Mouse (Mus musculus) cerebellum, adult 9-10 months (tissue): ENCODE measurements at regions not wholly inside any gene's neighbourhood (a gene's known extent, or its start where the extent isn't known, plus 50 kb on each side); places are given as distances from the start of the nearest gene placed in this dataset.

Source experiments
- DNase-seq: peaks from one replicate; pipeline ENCODE4 v3.0.0; 2022

GRCm38 (mm10) chr3:155246628-155247027, 153.4 kb downstream of the Lrriq3 start:
- no peak for DNase-seq

- DNase-seq, result no peak
Observed at GRCm38 (mm10) chr3:155247124-155247523, 153.9 kb downstream of the Lrriq3 start.

- no peak for DNase-seq
Observed at GRCm38 (mm10) chr3:155247929-155248328, 154.7 kb downstream of the Lrriq3 start.

- DNase-seq, result no peak
Observed at GRCm38 (mm10) chr3:155250904-155251303, 157.7 kb downstream of the Lrriq3 start.

GRCm38 (mm10) chr3:155298206-155298605, 205.0 kb downstream of the Lrriq3 start:
- DNase-seq, result no peak

DNA sequence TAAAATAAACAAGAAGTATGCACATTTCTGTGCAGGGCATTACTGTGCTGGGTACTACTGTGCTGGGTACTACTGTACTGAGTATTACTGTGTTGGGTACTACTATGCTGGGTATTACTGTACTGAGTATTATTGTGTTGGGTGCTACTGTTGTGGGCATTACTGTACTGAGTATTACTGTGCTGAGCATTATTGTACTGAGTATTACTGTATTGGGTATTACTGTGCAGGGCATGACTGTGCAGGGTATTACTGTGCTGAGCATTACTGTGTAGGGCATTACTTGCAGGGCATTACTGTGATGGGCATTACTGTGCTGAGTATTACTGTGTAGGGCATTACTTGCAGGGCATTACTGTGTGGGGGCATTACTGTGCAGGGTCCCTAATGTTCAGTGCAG, 205.5 kb downstream of the Lrriq3 start:
- DNase-seq, result no peak

- DNase-seq, result no peak
Observed at GRCm38 (mm10) chr3:155322322-155322721, 229.1 kb downstream of the Lrriq3 start.

- DNase-seq, result peak; percentile 6
Observed at GRCm38 (mm10) chr3:155329701-155330100, 236.5 kb downstream of the Lrriq3 start.

DNA sequence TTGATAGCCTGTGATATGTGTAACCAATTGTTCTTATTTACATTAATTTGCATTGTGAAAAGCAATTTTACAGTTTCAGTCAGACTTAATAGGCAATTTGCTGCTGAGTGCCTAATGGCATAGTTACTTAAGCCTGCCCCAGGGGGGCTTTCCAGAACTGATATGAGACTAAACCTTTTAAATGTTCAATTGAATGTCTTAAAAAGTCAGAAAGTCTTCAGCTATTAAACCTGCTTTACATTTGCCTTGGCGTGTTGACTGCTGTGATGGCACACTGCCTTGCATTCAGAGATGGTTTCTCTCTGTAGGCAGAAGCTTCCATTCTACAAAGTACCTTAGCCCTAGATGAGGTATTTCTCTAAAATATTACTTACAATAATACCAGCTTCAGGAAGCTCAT, 256.0 kb downstream of the Lrriq3 start:
- no peak for DNase-seq

GRCm38 (mm10) chr3:155351636-155352035, 258.4 kb downstream of the Lrriq3 start:
- no peak for DNase-seq

- no peak for DNase-seq
Observed at GRCm38 (mm10) chr3:155352277-155352802, 259.1 kb downstream of the Lrriq3 start.

GRCm38 (mm10) chr3:155360399-155360798, 267.2 kb downstream of the Lrriq3 start:
- no peak for DNase-seq

- DNase-seq, result no peak
Observed at GRCm38 (mm10) chr3:155370716-155371115, 277.5 kb downstream of the Lrriq3 start.

- no peak for DNase-seq
Observed at GRCm38 (mm10) chr3:155373591-155373990, 280.4 kb downstream of the Lrriq3 start.

GRCm38 (mm10) chr3:155381910-155382309, 288.7 kb downstream of the Lrriq3 start:
- no peak for DNase-seq

DNA sequence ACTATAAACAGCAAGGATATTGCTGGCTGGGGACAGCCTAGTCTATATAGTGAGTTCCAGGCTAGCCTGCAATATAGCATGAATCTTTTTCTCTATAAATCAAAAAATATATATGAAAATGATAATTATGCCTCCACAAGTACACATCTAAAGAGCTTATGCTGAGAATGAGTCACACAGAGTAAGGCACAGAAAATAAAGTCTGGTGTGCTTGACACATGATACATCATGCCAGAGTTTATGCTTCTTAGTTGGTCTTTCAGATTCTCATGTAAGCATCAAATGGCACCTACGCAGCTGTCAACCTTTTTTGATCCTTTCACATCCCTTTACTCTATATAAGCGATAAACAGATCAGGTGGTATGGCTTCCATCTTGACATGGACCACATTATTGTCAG, 289.6 kb downstream of the Lrriq3 start:
- DNase-seq, result no peak

DNA sequence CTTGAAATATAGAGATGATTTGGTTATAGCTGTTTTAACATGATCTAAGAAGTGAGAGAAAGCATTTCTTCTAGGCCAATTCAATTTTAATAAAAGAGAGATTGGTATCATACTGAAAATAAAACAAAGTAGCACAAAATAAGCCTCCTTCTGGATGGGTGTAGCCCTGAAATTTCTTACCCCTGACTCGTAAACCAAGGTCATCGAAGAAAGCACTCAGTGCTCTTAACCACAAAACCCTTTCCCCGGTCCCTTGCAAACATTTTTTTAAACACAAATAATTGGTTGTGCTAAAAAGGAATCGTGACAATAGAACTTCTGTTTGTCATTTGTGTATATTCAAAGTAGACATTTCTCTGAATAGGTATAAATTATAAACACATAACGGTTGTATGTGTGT, 297.4 kb downstream of the Lrriq3 start:
- DNase-seq, result no peak

DNA sequence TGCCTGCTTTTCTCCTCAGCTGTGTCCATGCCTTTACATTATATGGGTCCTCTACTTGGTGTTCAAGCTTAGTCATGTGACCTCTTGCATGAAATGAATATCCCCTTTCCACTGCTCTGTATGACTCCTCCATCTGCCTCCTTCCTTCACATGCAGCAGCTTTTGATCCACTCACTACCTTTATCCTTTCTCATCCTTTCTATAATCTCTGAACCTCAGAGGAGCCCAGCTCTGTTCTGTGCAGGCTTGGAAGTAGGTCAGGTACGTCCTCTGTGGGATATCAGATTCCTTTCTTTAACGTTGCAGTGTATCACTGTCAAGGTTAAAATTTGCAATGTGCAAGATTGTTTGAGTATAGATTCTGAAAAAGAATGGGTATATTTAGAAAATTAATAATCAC, 302.9 kb downstream of the Lrriq3 start:
- DNase-seq, result no peak

GRCm38 (mm10) chr3:155401763-155402162, 308.5 kb downstream of the Lrriq3 start:
- no peak for DNase-seq

GRCm38 (mm10) chr3:155408907-155409306, 315.7 kb downstream of the Lrriq3 start:
- no peak for DNase-seq

DNA sequence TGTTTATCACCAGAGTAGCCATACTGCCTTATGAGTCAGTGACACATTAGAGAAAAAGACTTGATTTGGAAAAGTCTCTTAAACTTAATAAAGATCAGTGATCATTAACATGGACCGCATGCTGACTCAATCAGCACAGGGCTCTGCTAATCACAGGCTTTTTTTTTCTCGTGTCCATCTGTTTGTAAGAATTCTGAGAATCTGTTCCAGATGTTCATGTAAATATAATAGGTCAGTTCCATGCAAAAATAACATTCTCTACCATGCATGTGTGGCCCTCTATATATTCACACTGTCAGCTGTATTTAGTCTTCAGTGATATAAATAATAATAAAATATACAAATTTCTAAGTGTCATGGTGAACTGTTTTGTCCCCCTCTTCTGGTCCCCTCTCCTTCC, 316.1 kb downstream of the Lrriq3 start:
- no peak for DNase-seq

- no peak for DNase-seq
Observed at GRCm38 (mm10) chr3:155409867-155410266, 316.6 kb downstream of the Lrriq3 start.

- no peak for DNase-seq
Observed at GRCm38 (mm10) chr3:155459701-155460481, 366.7 kb downstream of the Lrriq3 start.

DNA sequence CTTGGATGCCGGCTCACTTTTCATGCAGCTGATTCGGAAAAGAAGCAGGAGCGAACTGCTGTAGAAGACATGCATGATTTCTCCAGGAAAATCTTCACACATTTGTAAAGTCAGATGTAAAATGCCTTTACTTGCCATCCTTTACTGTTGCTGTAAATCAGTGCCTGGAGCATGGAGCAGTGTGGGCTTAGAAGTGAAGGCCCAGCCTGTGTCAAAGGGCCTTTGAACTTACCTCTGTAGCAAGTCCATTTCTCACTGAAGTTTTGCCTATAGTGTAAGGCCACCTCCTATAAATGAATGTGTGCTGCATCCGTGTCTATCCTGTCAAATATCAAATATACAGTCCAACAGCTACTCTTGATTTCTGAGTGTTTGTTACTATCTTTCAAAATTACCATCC, 368.9 kb downstream of the Lrriq3 start:
- DNase-seq, result no peak

- DNase-seq, result no peak
Observed at GRCm38 (mm10) chr3:155470742-155471141, 377.5 kb downstream of the Lrriq3 start.
